Mouse (Mus musculus) spleen, embryonic (tissue): ENCODE measurements around the gene 1700020N15Rik.
"Not testable (repeated sequence)": the region's sequence is repeated elsewhere in the genome, so short reads cannot be mapped to it uniquely, and the experiment has no call there.

Experiments
- CTCF ChIA-PET: fragments of 350-600 bp; sonication (Branson Sonifier 250); formaldehyde crosslinking; loops from one replicate; lab custom pipeline; 2022; lab: Charles Lee

Gene 1700020N15Rik

GRCm38 (mm10) chrX:69945000-69945399, at the start of gene 1700020N15Rik:
Gene 1700020N15Rik, plus strand, starts transcription at chrX:69945300.
- CTCF ChIA-PET, result not testable (repeated sequence)

- CTCF ChIA-PET, result no interaction called here
These were observed 31.9 kb downstream of the 1700020N15Rik start for GRCm38 (mm10) chrX:69976790-69977579.
